ENCODE assay signal across 14 mouse cellular contexts in genomic region chr5:34255189-34255588, GRCm38 (mm10). TPM values are rescaled to one million over a fixed set of nuclear protein-coding genes. Genes with fewer than 3 reads are reported as not detected.
A peak's percentile ranks its signal among the peaks of the same experiment; 100 is the strongest.
DNase-seq lines count a peak whose midpoint lies in the region; ATAC-seq and TF ChIP-seq lines count a peak whose summit lies in the region.
"Had no signal": no experiment of that assay in that cellular context is flagged by ENCODE, and none has a peak within 500 bp of the region (broad histone marks: within the 10 kb centered on the region; RNA-seq: fewer than 3 reads in every experiment).

No protein-coding gene starts in this region.

- intact Hi-C loops in left cerebral cortex, adult 2 months (cut with DNase I) = no loop called here
- intact Hi-C loops in left cerebral cortex, postnatal 14 days (cut with DNase I) = no loop called here

- no peak overlapping the region for H3K27ac ChIP-seq in left cerebral cortex, adult 2 months
- no peak overlapping the region for H3K27ac ChIP-seq in MEL (ENCODE audit: control insufficient read depth, low read depth, low read length)
- peak overlapping the region; percentile 54 for H3K27ac ChIP-seq in macrophage
- H3K27ac ChIP-seq: neural tube, embryonic 13.5 days had no signal

- WGBS in macrophage (ENCODE audit: missing documents) = 76% methylated on average over 3 of the region's 3 CpGs

- H3K36me3 ChIP-seq in MEL (ENCODE audit: control insufficient read depth in 1 of 2, insufficient read depth in 2 of 2, low read length in 2 of 2) = no peaks in the 10 kb centered on the region
- H3K36me3 ChIP-seq in macrophage (ENCODE audit: inconsistent target) = no peaks in the 10 kb centered on the region
- H3K36me3 ChIP-seq: neural tube, embryonic 13.5 days had no signal

- H3K27me3 ChIP-seq in MEL (ENCODE audit: control insufficient read depth in 1 of 2, insufficient read depth in 2 of 2, low read length in 2 of 2) = peaks cover 35 to 39% of the 10 kb centered on the region in 2 experiments
- H3K27me3 ChIP-seq: neural tube, embryonic 13.5 days had no signal

- TF ChIP-seq CTCF in left cerebral cortex, adult 2 months (IDR thresholded peaks at IDR 0.05) = peak; percentile 44
- peak; percentile 26 to 62 (median 37); a peak in 5 of 6 replicates for TF ChIP-seq CTCF in MEL (IDR thresholded peaks at IDR 0.05 in 2 of 3, conservative IDR thresholded peaks at IDR 0.05 in 1 of 3; ENCODE audit: control insufficient read depth in 1 of 3, insufficient read depth in 1 of 3, low read depth in 2 of 3, low read length in 3 of 3, poor library complexity in 1 of 3, severe bottlenecking in 1 of 3)

- H3K4me3 ChIP-seq in left cerebral cortex, adult 2 months = no peak overlapping the region
- no peak overlapping the region for H3K4me3 ChIP-seq in MEL (ENCODE audit: control insufficient read depth in 1 of 2, insufficient read depth in 1 of 2, low read depth in 2 of 2, low read length in 2 of 2)
- H3K4me3 ChIP-seq in macrophage (ENCODE audit: inconsistent target) = no peak overlapping the region
- H3K4me3 ChIP-seq: neural tube, embryonic 13.5 days had no signal

- DNase-seq in adrenal gland, postnatal 10 days = peak; percentile 23
- no peak for DNase-seq in adrenal gland, postnatal 4 days (ENCODE audit: low spot score in 2 of 2)
- DNase-seq in left cerebral cortex, adult 2 months (ENCODE audit: extremely low spot score in 1 of 2, low spot score in 2 of 2) = no peak
- no peak for DNase-seq in left cerebral cortex, postnatal 14 days (ENCODE audit: low spot score in 2 of 2)
- peak; percentile 36 for DNase-seq in MEL (ENCODE audit: low read depth, low spot score)
- DNase-seq in cerebellum, adult 18-20 months = no peak
- DNase-seq: cerebellum, adult 11-12 months; gastrocnemius, postnatal 10 days; left cerebral cortex, postnatal 4 days had no signal

- no peak overlapping the region for H3K9ac ChIP-seq in MEL (ENCODE audit: control insufficient read depth, low read depth, low read length, poor library complexity, severe bottlenecking)
- H3K9ac ChIP-seq: neural tube, embryonic 13.5 days had no signal

- H3K79me2 ChIP-seq in MEL (ENCODE audit: control insufficient read depth, insufficient read depth, low read length, poor library complexity) (no peaks in the 10 kb centered on the region), macrophage (ENCODE audit: inconsistent target) (no peaks in the 10 kb centered on the region)

- TF ChIP-seq EP300 in MEL (IDR thresholded peaks at IDR 0.05; ENCODE audit: low read depth in 1 of 2, low read length in 2 of 2) = no peak

- no peak for TF ChIP-seq POLR2A in MEL (IDR thresholded peaks at IDR 0.05; ENCODE audit: control insufficient read depth in 1 of 2, insufficient read depth in 1 of 2, low read depth in 1 of 2, low read length in 2 of 2, poor library complexity in 1 of 2)

- TF ChIP-seq RAD21 in MEL (IDR thresholded peaks at IDR 0.05; ENCODE audit: low read depth, low read length) = peak; percentile 45

- no peak for ATAC-seq in megakaryocyte-erythroid progenitor cell, adult 5-6 weeks (replicated peaks; ENCODE audit: low FRiP score, low TSS enrichment, poor library complexity, severe bottlenecking)

- H3K9me3 ChIP-seq in MEL (replicated peaks; ENCODE audit: insufficient read depth, low read length) = no peaks in the 10 kb centered on the region
- H3K9me3 ChIP-seq: neural tube, embryonic 13.5 days had no signal

- H3K4me1 ChIP-seq in MEL (ENCODE audit: control insufficient read depth in 1 of 2, insufficient read depth in 2 of 2, low read length in 2 of 2) = no peaks in the 10 kb centered on the region

TF ChIP-seq in MEL, 35 proteins besides CTCF, POLR2A, EP300 and RAD21:
- TF ChIP-seq SMC3 (IDR thresholded peaks at IDR 0.05; ENCODE audit: low read depth, low read length) = peak; percentile 61
- 0 out of 2 replicates have a peak, but pooled peaks have one; percentile 4 for TF ChIP-seq ZC3H11A (IDR thresholded peaks at IDR 0.05; ENCODE audit: low read depth, low read length)
- no peak for TF ChIP-seq ZNF384 (IDR thresholded peaks at IDR 0.05; ENCODE audit: low read depth, low read length)

RNA-seq across cellular contexts. Expression of gene Zfyve28, which starts 33.1 kb away (rescaled TPM):
- total RNA-seq in adrenal gland, postnatal 10 days (2021) = 1 to 10 TPM; 1.2 to 1.8 TPM
- total RNA-seq in adrenal gland, postnatal 4 days (2021) = 1 to 10 TPM in 1 of 2 experiments, under 1 TPM in 1; 0.79 to 1.1 TPM
- 10 to 100 TPM; 50.2 to 54.2 TPM for total RNA-seq in left cerebral cortex, adult 2 months (2021)
- total RNA-seq in left cerebral cortex, postnatal 14 days (2021) = 10 to 100 TPM; 38.2 to 40.0 TPM
- total RNA-seq in MEL (2012; rRNA removed) = 0.10 and 0.12 TPM in 2 replicates
- polyA plus RNA-seq in MEL (2012; ENCODE audit: insufficient read depth in 1 of 2, insufficient read length in 2 of 2, low read depth in 1 of 2, low replicate concordance in 2 of 2, missing spikeins in 1 of 2) = under 1 TPM in 1 of 2 experiments, not detected in 1; 0.14 TPM
- total RNA-seq in macrophage (2018; cell fraction: chromatin; rRNA removed) = 10 to 100 TPM in 12 of 26 experiments, 1 to 10 TPM in 13, under 1 TPM in 1; 0.49 to 89.2 (median 7.3) TPM
- total RNA-seq in macrophage (2018; cell fraction: cytosol; rRNA removed) = 1 to 10 TPM in 16 of 26 experiments, under 1 TPM in 10; 0.56 to 9.1 (median 1.9) TPM
- total RNA-seq in macrophage (2018; cell fraction: nucleus; rRNA removed) = 10 to 100 TPM in 9 of 26 experiments, 1 to 10 TPM in 12, under 1 TPM in 5; 0.23 to 35.5 (median 2.8) TPM
- 3.7 to 7.8 TPM (median 6.6 TPM) in 3 replicates for polyA plus RNA-seq in macrophage (2018)
- not detected in 2 replicates for total RNA-seq in megakaryocyte-erythroid progenitor cell, adult 5-6 weeks (2014; fragmentation: Nextera tagmentation)
- not detected in 2 replicates for total RNA-seq in megakaryocyte-erythroid progenitor cell, adult 5-6 weeks (2017)

RNA-seq across cellular contexts. Expression of gene Cfap99, which starts 33.2 kb away (rescaled TPM):
- not detected for total RNA-seq in adrenal gland, postnatal 10 days (2021)
- total RNA-seq in adrenal gland, postnatal 4 days (2021) = under 1 TPM in 1 of 2 experiments, not detected in 1; 0.14 TPM
- total RNA-seq in left cerebral cortex, adult 2 months (2021) = 1 to 10 TPM; 1.4 to 1.5 TPM
- total RNA-seq in left cerebral cortex, postnatal 14 days (2021) = under 1 TPM; 0.51 to 0.59 TPM
- total RNA-seq in MEL (2012; rRNA removed) = not detected in 2 replicates
- polyA plus RNA-seq in MEL (2012; ENCODE audit: insufficient read depth in 1 of 2, insufficient read length in 2 of 2, low read depth in 1 of 2, low replicate concordance in 2 of 2, missing spikeins in 1 of 2) (not detected), macrophage (2018) (not detected in 3 replicates)
- total RNA-seq in macrophage (2018; cell fraction: chromatin; rRNA removed) = not detected
- not detected for total RNA-seq in macrophage (2018; cell fraction: cytosol; rRNA removed)
- not detected for total RNA-seq in macrophage (2018; cell fraction: nucleus; rRNA removed)
- total RNA-seq in megakaryocyte-erythroid progenitor cell, adult 5-6 weeks (2014; fragmentation: Nextera tagmentation) = not detected in 2 replicates
- not detected in 2 replicates for total RNA-seq in megakaryocyte-erythroid progenitor cell, adult 5-6 weeks (2017)
- total RNA-seq: heart, postnatal 25 days had no signal
- polyA plus RNA-seq: large intestine, adult 2 months; neural tube, embryonic 13.5 days had no signal

Comparison
In these comparisons a context has a peak if more than half of its experiments do, and no peak if none do; other contexts are left out.
1. DNase-seq: peak in adrenal gland, postnatal 10 days (single experiment) and MEL (single experiment); none in adrenal gland, postnatal 4 days (0 of 2), left cerebral cortex, adult 2 months (0 of 2), left cerebral cortex, postnatal 14 days (0 of 2) and cerebellum, adult 18-20 months (0 of 2).
2. RNA of gene Zfyve28, which starts 33.1 kb away (total RNA-seq): 50.2 to 54.2 TPM in left cerebral cortex, adult 2 months and 38.2 to 40.0 TPM in left cerebral cortex, postnatal 14 days; 1.2 to 1.8 TPM in adrenal gland, postnatal 10 days, 0.79 to 1.1 TPM in adrenal gland, postnatal 4 days, 0.10 to 0.12 TPM in MEL and not detected in megakaryocyte-erythroid progenitor cell, adult 5-6 weeks; every median in the first group is over 10 times any median in the second.